Mouse (Mus musculus): Measurements from ENCODE around the gene Slc25a51. TPM values are rescaled to one million over a fixed set of nuclear protein-coding genes. Genes with fewer than 3 reads are reported as not detected.
A peak's percentile ranks its signal among the peaks of the same experiment; 100 is the strongest.

Slc25a51 gene
- total RNA-seq (2021): 10 to 100 TPM; 74.9 to 77.3 TPM
- long read RNA-seq, experiment 1, full-length matches to known transcripts: 48 of 51 reads
- long read RNA-seq, experiment 1, partial matches to known transcripts: 0 of 51 reads
- long read RNA-seq, experiment 1, other reads (novel, unspliced or antisense): 3 of 51 reads
- long read RNA-seq, experiment 2, full-length matches to known transcripts: 57 of 64 reads
- long read RNA-seq, experiment 2, partial matches to known transcripts: 0 of 64 reads
- long read RNA-seq, experiment 2, other reads (novel, unspliced or antisense): 7 of 64 reads

DNA sequence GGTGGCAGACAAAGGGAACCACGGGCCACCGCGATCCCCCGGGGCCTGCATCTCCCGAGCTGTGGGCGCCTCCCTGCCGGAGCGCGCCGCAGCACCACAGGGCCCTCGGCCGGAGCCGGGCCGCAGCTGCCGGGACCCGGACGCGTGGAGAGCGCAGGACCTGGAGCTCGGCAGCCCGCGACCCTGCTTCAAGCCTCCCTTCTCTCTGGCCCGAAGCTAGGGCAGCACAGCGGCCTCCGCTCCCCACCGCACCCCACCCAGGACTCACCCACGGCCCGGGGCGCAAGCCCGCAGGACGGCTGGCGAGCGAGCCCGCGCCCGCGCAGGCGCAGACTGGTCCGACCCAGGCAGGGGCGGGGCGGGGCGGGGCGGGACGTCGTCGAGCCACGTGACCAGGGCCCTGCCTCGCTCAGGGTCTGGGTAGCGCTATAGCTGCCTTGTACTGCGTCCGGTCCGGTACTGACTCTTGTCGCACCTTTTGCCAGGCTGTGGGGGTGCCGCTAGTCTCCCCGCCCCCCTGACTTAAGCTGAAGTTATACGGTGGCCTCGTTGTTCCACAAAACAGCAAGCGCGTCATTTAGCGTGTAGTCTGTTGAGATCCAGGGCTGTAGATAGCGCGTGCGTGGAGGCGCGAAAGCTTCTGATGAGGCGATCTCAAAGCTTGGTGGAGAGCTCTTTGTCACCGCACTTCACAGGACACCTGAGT is at the start of gene Slc25a51:
Gene Slc25a51, minus strand, starts transcription at position 340 of the 706 bp plus-strand sequence.
- DNase-seq: peak; percentile 91

DNA sequence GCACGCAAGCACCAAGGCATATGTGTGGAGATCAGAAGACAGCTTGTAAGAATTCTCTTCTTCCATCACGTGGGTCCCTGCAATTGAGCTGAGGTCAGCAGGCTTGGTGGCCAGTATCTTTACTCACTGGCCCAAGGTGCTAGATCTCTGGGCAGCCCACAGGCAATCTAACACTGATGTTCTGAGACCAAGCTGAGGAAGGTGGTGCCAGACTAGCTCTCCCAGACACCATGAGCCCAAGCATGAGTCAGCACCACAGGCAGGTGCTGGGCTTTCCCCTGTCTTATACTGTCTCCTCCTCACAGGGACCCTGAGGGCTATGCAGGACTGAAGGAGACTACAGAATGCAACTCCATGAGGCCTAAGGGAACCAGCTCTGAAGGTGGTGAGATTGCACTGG is 49.0 kb upstream of the Slc25a51 start:
- DNase-seq: no peak

DNA sequence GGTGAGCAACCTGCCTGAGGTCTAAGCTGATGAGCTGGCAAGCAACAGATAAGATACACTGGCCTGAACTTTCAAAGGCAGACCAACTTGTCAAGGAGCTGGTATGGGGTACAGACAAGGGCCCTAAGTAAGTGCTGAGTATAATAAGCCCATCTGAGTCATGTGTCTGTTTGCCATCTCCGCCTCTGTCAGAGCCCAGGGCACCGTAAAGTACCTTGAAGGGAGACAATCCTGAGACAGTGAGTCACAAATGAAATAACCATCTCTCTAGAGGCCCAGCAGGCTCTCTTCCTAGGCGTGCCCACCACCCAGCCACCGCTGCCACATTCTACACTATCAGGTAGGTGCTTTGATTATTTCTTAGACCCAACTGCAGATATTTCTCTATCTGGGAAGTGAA is 46.4 kb upstream of the Slc25a51 start:
- DNase-seq: no peak

DNA sequence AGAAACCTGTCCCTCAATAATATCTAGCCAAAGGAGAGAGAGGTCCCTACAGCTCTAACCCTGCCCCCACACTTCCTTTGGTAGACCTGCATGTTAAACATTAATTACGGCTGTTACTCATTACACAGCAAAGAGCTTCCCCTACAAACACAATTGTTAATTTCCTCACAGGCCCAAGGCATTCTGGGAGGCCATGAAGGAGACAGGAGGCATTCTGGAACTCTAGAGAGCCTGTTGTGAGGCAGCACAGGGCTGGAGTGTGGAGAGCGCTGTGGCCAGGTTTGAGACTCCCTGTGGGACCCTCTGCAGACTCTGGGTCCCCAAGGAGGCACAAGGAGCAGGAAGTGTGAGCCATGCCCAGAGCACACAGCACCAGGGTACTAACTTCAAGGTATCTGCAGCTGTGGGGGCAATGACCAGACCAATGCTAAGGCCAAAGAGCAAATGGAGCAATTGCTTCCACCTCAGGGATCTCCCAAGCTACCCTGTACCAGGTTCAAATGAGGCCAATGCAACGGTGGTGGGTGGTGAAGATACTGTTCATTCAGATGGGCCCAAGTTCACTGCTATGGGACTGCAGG is 44.8 kb upstream of the Slc25a51 start:
- no peak for DNase-seq

DNA sequence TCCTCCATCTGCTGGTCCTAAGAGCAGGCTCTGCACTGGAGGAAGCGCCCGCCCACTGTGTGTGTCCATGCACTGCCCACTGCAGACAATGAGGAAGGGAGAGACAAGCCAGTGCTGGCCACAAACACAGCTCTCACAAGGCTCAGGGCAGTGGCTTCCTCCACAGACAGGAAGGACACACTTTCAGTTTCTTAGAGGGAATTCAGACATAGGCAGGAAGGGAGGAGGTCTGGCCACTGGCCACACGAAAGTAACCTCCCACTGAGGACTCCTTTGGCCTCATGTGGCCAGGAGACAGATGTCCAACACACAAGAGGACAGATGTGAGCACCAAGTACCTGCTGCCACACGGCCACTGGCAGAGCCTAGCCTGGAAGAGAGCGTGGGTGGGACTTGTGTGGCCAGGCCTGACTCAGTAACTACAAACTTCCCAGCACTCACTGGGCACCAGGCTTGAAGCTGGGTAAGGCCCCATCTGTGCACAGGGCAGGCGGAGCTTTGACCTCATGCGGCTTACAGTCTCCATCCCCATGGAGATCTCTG is 44.1 kb upstream of the Slc25a51 start:
- DNase-seq: no peak

DNA sequence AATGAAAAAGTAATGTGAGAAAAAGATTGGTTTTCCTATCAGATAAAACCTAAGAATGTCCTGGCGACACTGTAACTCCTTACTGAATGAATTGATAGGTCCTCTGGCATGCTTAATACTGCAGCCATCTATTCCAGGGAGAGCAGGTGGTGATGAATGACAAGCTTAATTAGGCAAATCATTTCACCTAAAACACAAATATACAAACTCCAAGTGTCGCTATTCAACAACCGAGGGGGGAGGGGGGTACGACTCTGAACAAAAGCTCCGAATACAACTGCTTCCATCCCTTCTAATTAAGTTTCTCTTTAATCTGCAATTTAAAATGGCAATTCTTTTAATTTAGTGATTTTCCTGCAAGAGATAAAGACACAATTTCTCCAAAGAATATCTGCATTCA is 40.4 kb upstream of the Slc25a51 start:
- DNase-seq: no peak

DNA sequence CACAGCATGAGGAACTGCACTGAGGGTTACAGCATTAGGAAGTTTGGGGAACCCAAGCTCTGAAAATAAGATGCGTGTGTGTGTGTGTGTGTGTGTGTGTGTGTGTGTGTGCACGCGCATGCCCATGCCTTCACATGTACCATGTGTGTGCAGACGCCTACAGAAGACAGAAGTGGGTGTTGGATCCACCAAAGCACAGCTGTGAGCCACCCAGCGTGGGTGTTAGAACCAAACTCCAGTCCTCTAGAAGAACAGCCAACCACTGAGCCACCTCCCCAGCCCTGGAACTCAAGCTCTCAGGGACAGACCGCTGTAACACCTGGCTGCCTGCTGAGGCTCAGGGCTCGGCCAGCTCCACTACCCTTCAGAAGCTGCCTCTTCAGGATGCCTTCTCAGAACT is 39.9 kb upstream of the Slc25a51 start:
- DNase-seq: no peak

DNA sequence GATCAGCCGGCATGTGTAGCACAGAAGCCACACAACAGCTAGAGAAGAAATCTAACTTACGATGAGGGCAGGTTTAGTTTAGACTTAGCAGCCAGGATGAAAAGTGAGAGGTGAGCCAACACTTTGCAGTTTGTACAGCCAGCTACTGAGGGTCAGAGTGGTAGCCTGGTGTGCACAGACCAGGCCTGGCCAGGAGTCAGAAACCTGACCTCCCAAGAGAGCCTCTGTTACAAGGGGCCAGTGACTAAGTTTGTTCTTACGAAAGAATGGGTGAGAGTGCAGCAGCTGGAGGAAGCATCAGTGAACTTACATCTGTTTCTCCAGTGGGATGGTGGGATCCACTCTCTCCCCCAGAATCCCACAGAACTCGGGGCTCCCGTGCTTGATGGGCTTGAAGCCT is 38.6 kb upstream of the Slc25a51 start:
- DNase-seq: no peak

DNA sequence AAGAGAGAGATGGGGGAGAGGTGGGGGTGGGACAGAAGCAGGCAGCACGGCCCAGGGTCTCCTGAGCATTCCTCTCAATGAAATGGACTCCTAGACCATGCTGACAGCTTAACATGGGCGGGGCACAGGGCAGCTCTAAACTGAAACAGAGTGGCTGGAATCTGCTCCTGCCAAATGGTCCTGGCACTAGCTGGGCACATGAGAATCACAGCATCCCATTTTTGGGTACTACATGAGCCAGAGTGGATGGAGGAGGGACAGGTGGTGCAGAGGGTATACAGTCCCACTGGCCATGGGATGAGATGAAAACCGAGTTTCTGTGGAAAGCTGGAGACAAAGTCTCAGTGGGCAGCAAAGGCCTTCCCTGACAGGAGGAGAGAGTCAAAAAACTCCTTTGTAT is 36.7 kb upstream of the Slc25a51 start:
- DNase-seq: no peak

DNA sequence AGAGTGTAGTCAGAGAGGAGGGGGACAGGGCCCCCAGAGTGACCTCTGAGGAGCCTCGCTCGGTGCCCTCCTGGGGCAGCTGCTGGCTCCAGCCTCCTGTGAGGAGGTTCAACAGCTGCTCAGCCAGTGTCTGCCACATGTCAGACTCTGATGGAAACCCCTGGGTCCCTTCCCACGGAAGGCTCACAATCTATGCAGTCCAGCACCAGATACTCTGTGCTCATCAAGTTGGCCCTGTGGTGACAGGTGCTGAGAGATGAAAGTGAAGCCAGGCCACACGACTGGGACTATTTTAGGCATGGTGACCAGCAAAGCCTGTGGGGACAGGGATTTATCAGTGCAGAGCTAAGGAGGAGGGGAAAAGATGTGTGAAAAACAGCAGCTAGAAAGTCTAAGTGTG is 36.2 kb upstream of the Slc25a51 start:
- peak; percentile 54 for DNase-seq

DNA sequence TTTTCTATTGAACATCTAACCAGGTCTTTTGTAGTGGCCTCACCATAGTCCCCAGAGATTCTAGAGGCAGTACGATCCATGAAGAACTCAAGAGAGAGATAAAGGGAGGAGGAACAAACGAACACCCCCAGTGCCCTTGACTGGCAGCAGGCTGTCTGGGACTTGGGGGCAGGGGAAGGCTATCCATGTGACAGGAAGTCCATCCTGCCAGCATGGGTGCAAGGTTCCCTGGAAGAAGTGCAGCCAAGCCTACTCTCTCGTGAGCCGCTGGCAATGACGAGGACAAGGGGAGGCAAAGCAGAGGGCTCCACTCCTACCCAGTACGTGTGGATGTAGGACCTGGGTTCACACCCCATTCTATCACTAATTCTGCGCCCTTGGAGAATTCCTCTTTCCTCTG is 35.1 kb upstream of the Slc25a51 start:
- no peak for DNase-seq

DNA sequence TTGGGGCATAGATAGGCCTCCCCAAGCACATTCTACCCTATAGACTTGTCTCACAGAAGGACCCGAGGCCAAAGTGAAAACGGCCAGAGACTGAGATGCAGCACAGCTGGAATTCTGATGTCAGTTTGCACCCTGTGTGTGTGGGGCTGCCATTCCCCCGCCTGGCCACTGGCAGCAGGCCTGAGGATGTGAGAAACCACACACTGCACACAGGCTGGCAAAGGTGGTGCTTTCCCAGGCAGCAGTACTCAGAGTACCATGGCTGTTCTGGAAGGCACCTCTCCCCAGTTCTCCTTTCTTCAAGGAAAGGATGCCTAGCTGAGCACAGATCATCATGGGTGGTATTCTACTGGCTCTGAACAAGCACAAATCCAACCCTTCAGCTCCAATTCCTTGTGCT is 33.7 kb upstream of the Slc25a51 start:
- DNase-seq: no peak

DNA sequence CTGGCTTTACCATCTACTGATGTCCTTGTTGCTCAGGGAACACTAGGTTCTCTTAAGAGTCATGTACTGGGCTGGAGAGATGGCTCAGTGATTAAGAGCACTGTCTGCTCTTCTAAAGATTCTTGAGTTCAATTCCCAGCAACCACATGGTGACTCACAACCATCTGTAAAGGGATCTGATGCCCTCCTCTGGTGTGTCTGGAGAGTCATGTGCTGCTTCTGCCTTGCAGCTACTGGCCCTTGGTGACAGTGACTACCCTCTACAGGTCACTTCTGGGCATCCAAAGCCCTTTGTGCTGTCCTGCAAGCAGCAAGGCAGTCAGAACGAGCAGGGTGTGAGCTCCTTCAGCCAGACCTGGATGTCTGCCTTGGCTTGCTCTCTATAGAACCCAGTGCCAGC is 33.2 kb upstream of the Slc25a51 start:
- no peak for DNase-seq

DNA sequence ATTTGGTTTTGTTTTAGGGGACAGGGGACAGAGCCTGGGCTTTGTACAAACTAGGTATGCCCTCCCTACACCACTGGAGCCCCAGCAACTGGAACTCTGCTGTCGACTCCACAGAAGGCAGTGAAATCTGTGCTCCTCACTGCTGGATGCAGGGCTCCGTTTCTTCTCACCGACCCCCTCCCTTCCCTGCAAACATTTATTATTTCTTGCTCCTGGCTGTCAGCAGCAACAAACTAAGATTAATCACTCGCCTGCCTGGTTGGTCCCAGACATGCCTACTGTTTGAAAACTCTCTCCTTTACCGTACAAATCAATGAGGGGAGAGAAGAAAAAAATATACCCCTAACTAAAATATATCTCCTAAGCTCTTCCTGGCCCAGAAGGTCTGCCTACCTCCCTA is 30.7 kb upstream of the Slc25a51 start:
- no peak for DNase-seq

DNA sequence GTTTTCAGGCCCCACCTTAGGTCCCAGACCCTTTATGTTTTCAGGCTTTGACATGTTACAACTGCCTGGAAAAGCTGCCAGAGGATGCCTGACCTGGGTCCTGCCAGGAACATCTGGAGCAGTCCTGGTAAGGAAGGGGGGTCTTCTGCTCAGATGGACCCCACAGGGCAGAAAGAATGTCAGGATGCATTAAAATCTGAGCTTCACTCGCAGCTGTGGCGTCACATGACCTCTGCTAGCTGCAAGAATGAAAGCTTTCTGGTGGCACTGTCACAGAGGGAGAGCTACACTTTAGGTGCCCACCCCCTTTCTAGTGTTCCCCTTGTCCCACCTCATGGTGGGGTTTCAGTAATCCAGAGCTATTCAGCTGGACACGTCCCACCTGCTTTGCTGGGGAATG is 28.4 kb upstream of the Slc25a51 start:
- no peak for DNase-seq

DNA sequence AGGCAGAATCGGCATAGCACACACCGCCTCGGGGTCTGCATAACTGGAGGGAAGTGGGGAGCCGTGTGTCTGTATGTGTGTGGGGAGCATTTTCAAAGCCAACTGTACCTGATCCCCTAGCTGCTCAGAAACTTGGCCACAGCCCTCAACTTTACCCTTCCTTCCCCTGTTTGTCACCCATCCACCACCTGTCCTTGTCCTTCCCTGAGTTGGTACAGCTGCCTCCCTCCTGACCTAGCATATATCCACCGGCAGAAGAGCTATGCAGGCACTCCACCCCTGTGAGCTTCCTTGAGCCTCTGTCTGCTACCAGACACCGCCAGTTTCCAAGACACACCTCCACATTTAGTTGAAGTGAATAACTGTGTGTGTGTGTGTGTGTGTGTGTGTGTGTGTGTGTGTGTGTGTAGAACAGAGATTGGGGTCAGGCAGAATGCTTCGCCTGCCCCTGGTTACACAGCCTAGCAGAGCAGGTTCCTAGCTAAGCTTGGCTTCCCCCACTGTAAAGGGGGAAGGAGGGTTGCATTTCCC is 27.9 kb upstream of the Slc25a51 start:
- DNase-seq: no peak

DNA sequence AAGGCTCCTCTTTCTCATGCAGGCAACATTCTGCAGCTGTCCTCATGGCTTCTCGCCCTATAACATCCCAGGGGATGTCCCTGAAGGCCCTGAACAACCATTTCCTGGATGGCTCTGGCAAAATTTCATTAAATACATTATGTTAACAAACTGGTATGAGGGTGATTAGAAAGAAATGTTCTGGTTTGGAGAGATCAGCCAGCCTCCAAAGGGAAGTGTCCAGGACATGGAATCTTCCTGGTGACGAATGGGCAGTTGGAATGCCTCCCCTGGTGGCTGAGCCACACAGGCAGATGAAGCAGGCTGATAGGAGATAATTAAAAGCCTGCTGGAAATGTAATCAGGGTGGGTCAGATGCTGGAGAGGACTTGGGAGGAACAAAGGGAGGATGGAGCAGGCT is 27.3 kb upstream of the Slc25a51 start:
- DNase-seq: no peak

DNA sequence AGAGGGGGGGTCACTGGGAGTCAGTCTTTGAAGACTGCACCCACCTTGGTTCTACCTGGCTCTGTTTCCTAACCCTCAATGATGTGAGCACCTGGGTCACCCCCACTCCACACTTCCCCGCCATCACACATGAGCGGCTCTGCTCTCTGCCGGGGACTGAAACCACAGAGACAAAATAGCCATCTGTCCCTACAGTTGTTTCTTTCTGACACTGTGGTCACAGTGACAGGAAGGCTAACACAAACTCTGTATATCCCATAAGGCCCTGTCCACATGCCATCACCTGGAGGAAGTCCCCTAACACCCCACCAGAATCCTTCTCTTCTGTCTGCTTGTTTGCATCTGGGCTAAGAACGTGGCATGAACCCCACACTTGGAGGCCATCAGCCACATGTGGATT is 26.1 kb upstream of the Slc25a51 start:
- no peak for DNase-seq

DNA sequence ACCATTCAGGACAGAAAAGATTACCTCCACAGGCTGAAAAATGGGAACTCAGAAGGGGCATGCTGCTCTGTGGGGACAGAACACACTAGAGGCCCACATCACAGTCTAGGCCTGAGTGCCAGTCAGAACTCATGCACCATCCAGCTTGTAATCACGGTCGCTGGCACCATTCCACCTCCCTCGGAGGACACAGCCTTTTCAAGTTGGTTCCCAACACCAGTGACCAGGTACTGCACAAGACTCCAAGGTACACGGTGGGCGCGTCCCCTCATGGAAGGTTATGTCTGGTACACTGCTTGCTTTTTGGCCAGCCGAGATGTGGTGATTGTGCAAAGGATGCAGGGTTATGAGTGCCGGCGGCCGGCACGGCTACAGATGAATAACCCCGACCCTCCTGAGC is 25.5 kb upstream of the Slc25a51 start:
- no peak for DNase-seq

DNA sequence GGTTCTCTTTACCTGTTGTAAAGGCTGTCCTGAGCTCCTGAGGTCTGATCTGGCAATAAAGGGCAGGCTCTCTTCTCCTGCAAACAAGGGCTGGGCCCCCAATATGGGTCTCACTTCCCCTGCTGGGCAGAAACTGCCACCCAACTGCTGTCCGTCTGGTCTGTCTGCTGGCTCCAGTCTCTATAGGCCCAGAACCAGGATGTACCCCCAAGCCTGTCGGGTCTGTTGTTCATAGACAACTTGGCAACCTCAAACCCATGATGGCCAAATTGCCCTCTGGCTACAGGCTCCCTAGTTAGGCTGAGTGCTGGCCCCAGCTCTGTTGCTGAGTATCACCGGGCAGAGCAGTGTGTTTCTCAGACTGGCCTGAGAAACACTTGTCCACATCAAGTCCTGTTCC is 23.2 kb upstream of the Slc25a51 start:
- no peak for DNase-seq

DNA sequence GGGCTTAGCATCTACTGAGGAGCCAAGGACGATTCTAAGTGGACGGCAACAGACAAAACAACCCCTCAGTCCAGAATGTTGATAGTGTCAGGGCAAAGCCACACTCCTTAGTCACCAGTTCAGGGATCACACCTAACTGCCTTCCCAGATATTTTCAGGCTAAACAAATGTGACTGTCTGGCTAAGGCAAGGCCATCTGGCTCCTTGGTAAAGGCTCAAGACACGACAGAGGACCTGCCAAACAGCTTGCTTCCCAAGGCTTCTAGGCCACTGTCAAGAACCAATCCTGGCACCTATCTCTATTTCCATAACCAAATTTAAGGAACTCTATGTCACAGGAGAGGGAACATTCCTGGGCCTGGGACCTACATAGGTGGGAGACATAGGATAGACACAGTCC is 22.8 kb upstream of the Slc25a51 start:
- DNase-seq: no peak

DNA sequence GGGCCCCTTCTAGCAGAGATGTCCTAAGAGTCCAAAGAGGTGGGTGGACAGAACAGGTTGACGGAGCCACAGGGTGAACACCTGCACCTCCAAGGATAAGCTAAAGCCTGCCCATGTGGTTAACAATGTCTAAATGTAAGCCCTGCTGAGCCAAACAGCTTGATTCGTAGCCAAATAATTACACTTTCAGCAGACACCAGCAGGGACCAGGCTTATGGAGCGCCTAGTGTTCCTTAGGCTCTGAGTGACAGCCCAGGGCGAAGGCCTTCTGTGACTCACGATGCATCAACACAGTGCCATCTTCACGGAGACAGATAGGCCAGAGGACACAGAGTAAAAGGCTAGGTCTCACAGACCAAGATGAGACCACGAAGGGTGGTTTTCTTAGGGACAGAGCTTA is 20.9 kb upstream of the Slc25a51 start:
- no peak for DNase-seq

DNA sequence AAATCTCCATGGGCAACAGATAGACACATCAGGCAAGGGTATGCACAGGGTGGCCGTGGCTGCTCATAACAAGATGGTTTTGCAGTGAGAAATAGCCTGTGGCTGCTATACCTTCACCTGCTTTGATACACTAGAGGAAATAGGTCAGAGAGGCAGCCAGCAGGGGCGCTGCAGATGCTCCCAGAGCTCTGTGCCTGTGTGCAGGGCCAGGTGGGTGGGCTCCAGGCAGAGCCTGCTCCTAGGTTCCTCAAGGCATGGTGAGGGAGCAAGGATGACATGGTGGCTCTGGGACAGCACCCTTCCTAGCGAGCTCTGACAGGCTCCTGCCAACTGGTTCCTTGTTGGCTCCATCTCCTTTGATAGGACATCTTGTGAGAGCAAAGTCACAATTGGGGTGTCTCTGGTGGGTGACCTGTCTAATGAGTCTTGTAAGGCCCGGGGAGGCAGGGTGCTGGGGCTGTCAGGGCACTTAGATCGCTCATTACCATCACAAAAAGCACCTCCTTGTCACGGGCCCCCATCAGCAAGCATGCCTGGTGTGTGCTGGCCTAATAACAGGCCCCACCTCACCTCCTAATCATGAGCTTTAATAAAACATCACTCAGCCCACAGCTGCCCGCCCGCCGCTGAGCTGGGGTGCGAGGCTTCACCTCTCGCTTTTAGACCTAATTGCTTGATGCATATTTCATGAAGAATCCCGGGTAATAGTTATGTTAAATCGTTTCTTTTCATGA is 18.3 kb upstream of the Slc25a51 start:
- DNase-seq: no peak

Data from gastrocnemius, postnatal 25 days (tissue).